Mouse (Mus musculus) heart, adult 2 months (tissue): ENCODE results near the gene Tmem131l.

Experiments
- CTCF ChIP-seq: fragments of 200-600 bp; IDR thresholded peaks from 2 replicates; pipeline ENCODE4 v1.8.1; 2022; ENCODE audit warnings: antibody characterized with exemption, mild to moderate bottlenecking, moderate library complexity
- EP300 ChIP-seq: fragments of 200-500 bp; IDR thresholded peaks from 2 replicates; pipeline ENCODE4 v1.6.1; 2011; ENCODE audit warnings: low read depth, low read length, control low read depth; ENCODE audit not compliant: insufficient read depth

DNA sequence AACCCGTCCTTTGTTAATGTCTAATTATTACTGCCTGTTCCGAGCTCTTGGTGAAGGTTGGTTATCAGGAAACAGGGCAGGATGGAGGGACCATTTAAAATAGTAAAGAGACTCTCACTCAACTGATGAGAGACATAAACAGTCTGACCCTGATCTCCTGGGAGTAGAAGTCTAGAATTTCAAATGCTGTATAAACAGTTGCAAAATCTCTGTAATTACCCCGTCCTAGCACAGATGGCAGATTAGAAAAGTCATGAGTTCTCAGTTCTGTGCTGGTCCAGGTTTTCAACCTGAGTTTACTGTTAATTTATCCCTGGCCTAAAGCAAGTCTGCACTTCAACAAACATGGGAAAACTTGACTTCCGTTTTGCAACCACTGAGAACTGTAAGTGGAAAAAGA lies 20.2 kb upstream of the Tmem131l start:
- TF ChIP-seq CTCF = no peak
- no peak for TF ChIP-seq EP300
